Mouse (Mus musculus) kidney, adult 2 months (tissue): ENCODE data around the gene Ccdc88b.

Experiments used
- CTCF ChIP-seq: fragments of 200-500 bp; conservative IDR thresholded peaks from 2 replicates; pipeline ENCODE4 v1.5.1; 2011; ENCODE audit warnings: low read depth, mild to moderate bottlenecking, control low read depth, low read length, moderate library complexity, mixed read lengths; ENCODE audit not compliant: insufficient read depth, insufficient read length
- POLR2A ChIP-seq: fragments of 200-500 bp; IDR thresholded peaks from one replicate; pipeline ENCODE4 v1.6.1; 2011; ENCODE audit warnings: low read depth, low read length, control low read depth

GRCm38 (mm10) chr19:6860706-6861105 lies 2.7 kb upstream of the Ccdc88b start:
- TF ChIP-seq CTCF = no peak
- no peak for TF ChIP-seq POLR2A
